Mouse (Mus musculus) cerebellum, adult 2 months (tissue): ENCODE data around the gene Sgta.

ENCODE experiments used
- CTCF ChIP-seq: fragments of 200-500 bp; IDR thresholded peaks from 2 replicates; pipeline ENCODE4 v1.5.1; 2011; ENCODE audit warnings: low read depth, mild to moderate bottlenecking, control low read depth, low read length, moderate library complexity, borderline replicate concordance; ENCODE audit not compliant: insufficient read depth
- POLR2A ChIP-seq: fragments of 200-500 bp; IDR thresholded peaks from 2 replicates; pipeline ENCODE4 v1.6.1; 2011; ENCODE audit warnings: low read length, control low read depth, borderline replicate concordance; ENCODE audit not compliant: insufficient read depth

GRCm38 (mm10) chr10:81059603-81060543 lies at the start of gene Sgta:
- TF ChIP-seq POLR2A (peak; percentile 76; the same call in 1 of the 2 replicates), CTCF (no peak)
